Mouse (Mus musculus) megakaryocyte, embryonic 14.5 days (primary cell): ENCODE measurements around the gene Mcm3. TPM values are rescaled to one million over a fixed set of nuclear protein-coding genes. Genes with fewer than 3 reads are reported as not detected.

Experiments used
- H3K27me3 ChIP-seq: replicated peaks from 2 replicates; pipeline ENCODE3; 2012; ENCODE audit warnings: inconsistent platforms
- H3K36me3 ChIP-seq: replicated peaks from 2 replicates; pipeline ENCODE3; 2012; ENCODE audit warnings: low read length, inconsistent platforms, mixed read lengths
- H3K4me1 ChIP-seq: 2 replicates; pipeline ENCODE4 v1.6.1; 2012; ENCODE audit warnings: inconsistent platforms
- H3K4me3 ChIP-seq: replicated peaks from 2 replicates; pipeline ENCODE3; 2012; ENCODE audit warnings: moderate library complexity, mild to moderate bottlenecking, inconsistent platforms
- H3K9me3 ChIP-seq: 2 replicates; pipeline ENCODE4 v1.6.1; 2012; ENCODE audit warnings: inconsistent platforms
- FLI1 ChIP-seq: IDR thresholded peaks from 2 replicates; pipeline ENCODE4 v1.6.1; 2012; ENCODE audit warnings: low read length, inconsistent platforms, mixed read lengths
- GATA1 ChIP-seq: IDR thresholded peaks from 3 replicates; pipeline ENCODE4 v1.6.1; 2012; ENCODE audit warnings: mixed read lengths, low read length, inconsistent platforms, borderline replicate concordance
- polyA plus RNA-seq: library from polyadenylated mRNA; stranded (reverse); fragments of >175 nt; gene quantifications from 2 replicates; pipeline ENCODE4 v1.2.3, GENCODE M21; 2012; ENCODE audit warnings: low replicate concordance; ENCODE audit not compliant: insufficient read depth

The Mcm3 gene
- polyA plus RNA-seq, 1 experiment, result 21.6 TPM

DNA sequence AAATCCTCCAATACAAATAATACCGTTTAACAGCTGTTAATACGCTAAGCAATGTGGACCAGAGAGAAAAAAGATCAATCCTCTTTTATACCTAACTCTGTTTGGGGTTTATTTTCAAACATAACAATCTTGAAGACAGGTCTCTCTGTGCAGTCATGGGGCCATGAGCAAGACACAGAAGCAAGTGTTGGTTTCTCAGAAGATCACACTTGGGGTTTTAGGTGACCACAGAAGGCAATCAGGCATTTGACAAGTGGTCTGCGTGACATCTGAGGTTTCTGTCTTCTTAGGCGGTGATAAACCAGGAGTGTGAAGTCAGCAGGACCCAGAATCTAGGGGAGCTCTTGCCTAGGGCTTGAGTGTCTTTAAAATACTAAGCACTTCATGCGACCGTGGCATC, 53.6 kb downstream of the Mcm3 start:
- H3K4me1 ChIP-seq, result no peaks in the 10 kb centered on the region
- H3K27me3 ChIP-seq, result no peaks in the 10 kb centered on the region
- H3K9me3 ChIP-seq, result peaks cover 2% of the 10 kb centered on the region; the same call in 1 of the 2 replicates
- no peaks in the 10 kb centered on the region for H3K36me3 ChIP-seq
- TF ChIP-seq GATA1, result no peak
- TF ChIP-seq FLI1, result no peak
- H3K4me3 ChIP-seq, result no peak overlapping the region

DNA sequence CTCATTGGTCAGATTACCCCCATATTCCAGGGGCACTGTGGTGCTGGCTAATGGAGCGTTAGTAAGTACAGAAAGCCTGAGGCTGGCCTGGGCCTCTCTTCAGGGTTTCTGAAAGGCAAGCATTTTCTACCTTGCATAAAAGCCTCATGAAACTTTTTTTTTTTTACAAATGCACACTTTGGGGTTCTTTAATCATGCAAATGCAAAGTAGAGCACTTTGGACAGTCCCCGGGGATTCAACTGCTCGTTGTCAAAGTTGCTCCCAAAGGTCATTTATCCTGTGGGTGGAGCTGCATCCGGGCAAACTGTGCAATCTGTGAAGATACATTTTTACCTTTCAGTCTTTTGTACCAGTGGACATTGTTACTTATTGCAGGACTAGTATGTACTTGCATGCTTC, 58.7 kb downstream of the Mcm3 start:
- TF ChIP-seq GATA1, result no peak
- TF ChIP-seq FLI1, result no peak
- no peaks in the 10 kb centered on the region for H3K36me3 ChIP-seq
- peaks cover 2% of the 10 kb centered on the region; the same call in 1 of the 2 replicates for H3K9me3 ChIP-seq
- H3K4me1 ChIP-seq, result no peaks in the 10 kb centered on the region
- no peak overlapping the region for H3K4me3 ChIP-seq
- H3K27me3 ChIP-seq, result no peaks in the 10 kb centered on the region

DNA sequence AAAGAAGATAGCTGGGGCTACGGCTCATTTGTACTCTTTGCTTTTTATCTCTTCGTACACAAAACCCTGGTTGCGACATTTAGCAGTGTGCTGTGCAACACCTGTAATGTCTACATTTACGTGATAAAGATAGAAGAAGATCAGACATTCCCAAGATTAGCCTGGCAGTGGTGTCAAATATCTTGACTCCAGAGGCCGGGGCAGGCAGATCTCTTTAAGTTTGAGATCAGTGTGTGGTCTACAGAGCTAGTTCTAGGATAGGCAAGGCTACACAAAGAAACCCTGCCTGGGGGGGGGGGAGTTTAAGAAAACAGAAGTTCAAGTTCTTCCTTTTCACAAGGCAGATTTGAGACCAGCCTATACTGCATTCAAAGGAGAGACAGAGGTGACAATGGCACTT, 59.8 kb downstream of the Mcm3 start:
- Histone ChIP-seq H3K27me3 (no peaks in the 10 kb centered on the region), H3K4me3 (no peak overlapping the region), H3K36me3 (no peaks in the 10 kb centered on the region), H3K9me3 (peaks cover 2% of the 10 kb centered on the region; the same call in 1 of the 2 replicates), H3K4me1 (no peaks in the 10 kb centered on the region)
- TF ChIP-seq GATA1 (no peak), FLI1 (no peak)

DNA sequence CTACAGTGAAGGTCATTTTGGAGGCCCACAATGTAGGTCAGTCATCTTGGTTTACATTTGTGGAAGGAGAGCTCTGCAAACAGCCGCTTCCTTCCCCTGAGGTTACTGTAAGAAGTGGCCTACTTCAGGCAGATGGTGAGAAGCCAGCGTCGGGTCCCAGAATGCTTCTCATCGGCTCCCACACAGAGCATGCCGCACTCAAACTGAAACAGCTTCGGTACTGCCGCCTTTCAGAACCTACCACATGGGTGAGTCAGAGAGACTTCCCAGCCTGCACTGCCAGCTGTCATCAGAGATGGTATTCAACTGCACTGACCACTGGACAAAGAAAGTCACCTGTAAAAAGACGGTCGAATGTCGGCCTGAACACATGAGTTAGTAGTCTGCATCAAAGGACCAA, 60.3 kb downstream of the Mcm3 start:
- Histone ChIP-seq H3K27me3 (no peaks in the 10 kb centered on the region), H3K36me3 (no peaks in the 10 kb centered on the region)
- TF ChIP-seq FLI1 (no peak), GATA1 (no peak)

DNA sequence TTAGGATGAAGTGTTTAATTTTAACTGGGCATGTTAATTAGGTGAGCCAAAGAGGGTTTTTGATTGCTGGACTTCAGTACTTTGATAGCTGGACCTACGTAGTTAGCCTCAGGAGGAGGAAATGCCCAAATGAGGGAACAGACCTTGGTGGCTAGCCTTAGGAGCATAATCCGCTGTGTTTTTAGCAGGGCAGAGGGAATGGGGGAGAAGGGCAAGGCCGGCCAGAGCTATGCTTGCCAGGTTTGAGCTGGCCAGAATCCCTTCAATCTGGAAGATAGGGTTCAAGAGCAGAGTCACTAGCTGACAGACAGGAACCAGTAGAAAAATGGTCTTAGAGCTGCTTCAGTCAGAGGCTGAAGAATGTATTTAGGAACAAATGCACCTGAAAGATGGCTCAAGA, 62.5 kb downstream of the Mcm3 start:
- H3K27me3 ChIP-seq, result no peaks in the 10 kb centered on the region
- H3K36me3 ChIP-seq, result no peaks in the 10 kb centered on the region
- no peaks in the 10 kb centered on the region for H3K4me1 ChIP-seq
- TF ChIP-seq GATA1 (no peak), FLI1 (no peak)
- no peak overlapping the region for H3K4me3 ChIP-seq
- peaks cover 2% of the 10 kb centered on the region; the same call in 1 of the 2 replicates for H3K9me3 ChIP-seq

More for the DNA sequence above, 60.3 kb downstream of the Mcm3 start:
- H3K9me3 ChIP-seq, result peaks cover 2% of the 10 kb centered on the region; the same call in 1 of the 2 replicates
- H3K4me3 ChIP-seq, result no peak overlapping the region
- no peaks in the 10 kb centered on the region for H3K4me1 ChIP-seq

DNA sequence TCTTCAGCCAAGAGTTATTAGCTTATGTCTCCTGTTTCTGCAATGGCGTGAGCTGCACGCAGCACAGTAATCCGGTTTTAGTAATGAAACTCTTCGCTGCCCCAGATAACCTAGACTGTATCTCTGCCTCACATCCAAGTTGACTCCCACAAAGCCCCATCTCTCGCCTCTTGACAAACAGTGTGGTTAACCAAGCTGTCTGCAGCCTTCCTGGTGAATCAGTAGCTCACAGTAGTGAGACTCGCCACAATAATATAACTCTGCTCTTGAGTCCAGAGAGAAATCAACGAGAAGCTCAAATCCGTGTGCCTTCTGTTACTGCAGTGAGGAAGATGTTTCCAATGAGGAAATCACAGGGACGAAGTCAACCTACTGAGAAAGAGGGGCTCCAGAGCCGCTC, 65.7 kb downstream of the Mcm3 start:
- no peaks in the 10 kb centered on the region for H3K36me3 ChIP-seq
- H3K27me3 ChIP-seq, result no peaks in the 10 kb centered on the region
- TF ChIP-seq FLI1 (no peak), GATA1 (no peak)
- H3K4me1 ChIP-seq, result no peaks in the 10 kb centered on the region
- H3K9me3 ChIP-seq, result peaks cover 6% of the 10 kb centered on the region
- no peak overlapping the region for H3K4me3 ChIP-seq

Other genes with a start within 250 kb of the Mcm3 start
- not detected in 2 replicates for gene Pkhd1, start 202.2 kb downstream of the Mcm3 start, polyA plus RNA-seq
- gene Il17a, start 89.4 kb downstream of the Mcm3 start, polyA plus RNA-seq, result not detected in 2 replicates
- not detected in 2 replicates for gene Il17f, start 29.7 kb downstream of the Mcm3 start, polyA plus RNA-seq
- gene Paqr8, start 70.3 kb upstream of the Mcm3 start, polyA plus RNA-seq, result 0.20 and 1.4 TPM in 2 replicates
- gene Efhc1, start 131.3 kb upstream of the Mcm3 start, polyA plus RNA-seq, result 0.78 TPM in 1 of 2 replicates, not detected in the other